Mouse (Mus musculus) megakaryocyte progenitor cell, adult 5-6 weeks (primary cell): ENCODE measurements at regions not wholly inside any gene's neighbourhood (a gene's known extent, or its start where the extent isn't known, plus 50 kb on each side); places are given as distances from the start of the nearest gene placed in this dataset.
A peak's percentile ranks its signal among the peaks of the same experiment; 100 is the strongest.

Experiments
- ATAC-seq: replicated peaks from 2 replicates; pipeline ENCODE4 v1.8.0; 2016; ENCODE audit warnings: mild to moderate bottlenecking, moderate TSS enrichment, inconsistent platforms; ENCODE audit not compliant: poor library complexity

DNA sequence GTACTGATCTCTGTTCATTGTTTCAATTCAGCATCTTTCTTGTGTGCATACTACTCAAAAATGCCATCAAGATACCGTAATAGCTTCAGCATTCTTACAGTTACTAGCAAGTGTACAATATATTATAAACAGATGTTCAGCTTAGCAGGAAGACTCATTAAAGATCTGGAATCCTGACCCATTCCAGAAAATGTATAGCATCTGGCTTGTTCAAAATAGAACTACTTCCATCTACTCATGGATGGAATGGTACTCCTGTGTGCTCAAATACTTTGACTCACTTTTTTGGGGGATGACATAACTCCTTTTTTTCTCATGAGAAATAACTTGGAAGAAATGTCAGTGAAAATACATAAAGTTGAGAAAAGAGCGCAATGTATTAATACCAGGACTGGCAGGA is 291.2 kb upstream of the Manea start:
- no peak for ATAC-seq

- ATAC-seq: no peak
These were observed 284.0 kb upstream of the Manea start for GRCm38 (mm10) chr4:26630553-26631206.

- ATAC-seq: no peak
These were observed 283.0 kb upstream of the Manea start for GRCm38 (mm10) chr4:26629710-26630109.

DNA sequence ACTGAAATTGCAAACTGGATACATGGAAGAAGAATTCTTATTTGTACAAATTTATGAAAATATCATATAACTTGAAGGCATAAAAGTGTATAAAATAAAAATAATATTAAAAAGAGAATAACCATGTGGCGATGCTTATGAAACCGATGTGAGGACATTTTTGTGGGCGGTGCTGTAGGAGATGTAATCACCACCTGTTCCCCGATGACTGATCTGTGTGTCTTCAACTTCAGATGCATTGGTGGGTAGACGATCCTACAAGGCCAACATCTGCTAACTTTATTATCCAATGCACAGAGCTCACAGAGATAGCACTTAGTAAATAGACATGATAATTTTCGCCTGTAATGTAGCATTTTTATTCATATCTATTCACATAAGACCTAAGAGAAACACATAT is 281.1 kb upstream of the Manea start:
- ATAC-seq: no peak

DNA sequence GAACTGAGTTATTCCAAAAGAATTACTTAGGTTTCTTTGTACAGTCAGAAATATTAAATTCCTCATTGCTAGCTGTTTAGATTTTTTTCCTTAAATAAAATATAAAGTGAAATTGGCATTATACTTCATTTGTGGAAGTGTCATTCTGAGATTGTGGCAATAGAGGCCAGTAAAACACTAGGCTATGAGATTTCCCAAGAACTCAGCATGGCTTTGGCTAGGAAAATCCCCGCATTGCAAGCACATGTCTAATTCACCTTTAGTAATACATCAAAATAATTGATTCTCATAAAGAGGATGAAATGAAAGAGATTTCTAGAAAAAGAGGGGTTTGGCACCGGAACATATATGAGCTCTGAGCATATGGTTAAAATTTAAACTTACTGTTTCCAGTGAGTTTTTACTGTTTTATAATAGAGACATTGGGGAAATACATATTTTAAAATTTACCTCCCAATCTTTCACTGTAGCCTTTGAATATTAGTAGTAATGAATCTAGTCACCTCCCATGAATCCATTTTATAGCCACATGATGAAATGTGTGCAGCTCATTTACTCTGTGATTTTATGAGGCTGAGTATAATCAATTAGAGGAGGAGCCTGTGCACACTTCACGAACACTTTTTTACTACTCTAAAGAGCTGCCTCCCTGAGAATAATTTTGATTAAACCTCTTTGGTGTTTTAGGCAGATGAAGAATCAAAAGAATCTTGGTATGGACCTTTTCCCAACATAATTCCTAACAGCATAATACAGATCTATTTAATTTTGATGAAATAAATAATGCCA is 242.6 kb upstream of the Manea start:
- no peak for ATAC-seq

- no peak for ATAC-seq
These were observed 209.0 kb upstream of the Manea start for GRCm38 (mm10) chr4:26555690-26556089.

GRCm38 (mm10) chr4:26543833-26544232 is 197.1 kb upstream of the Manea start:
- ATAC-seq: peak; percentile 66; the same call in 1 of the 2 replicates

- ATAC-seq: no peak
These were observed 195.8 kb upstream of the Manea start for GRCm38 (mm10) chr4:26542511-26542910.

- no peak for ATAC-seq
These were observed 161.3 kb upstream of the Manea start for GRCm38 (mm10) chr4:26508004-26508403.

GRCm38 (mm10) chr4:26494262-26494661 is 147.6 kb upstream of the Manea start:
- ATAC-seq: 0 out of 2 replicates have a peak, but pooled peaks have one; percentile 23

GRCm38 (mm10) chr4:26474913-26475312 is 128.2 kb upstream of the Manea start:
- no peak for ATAC-seq

DNA sequence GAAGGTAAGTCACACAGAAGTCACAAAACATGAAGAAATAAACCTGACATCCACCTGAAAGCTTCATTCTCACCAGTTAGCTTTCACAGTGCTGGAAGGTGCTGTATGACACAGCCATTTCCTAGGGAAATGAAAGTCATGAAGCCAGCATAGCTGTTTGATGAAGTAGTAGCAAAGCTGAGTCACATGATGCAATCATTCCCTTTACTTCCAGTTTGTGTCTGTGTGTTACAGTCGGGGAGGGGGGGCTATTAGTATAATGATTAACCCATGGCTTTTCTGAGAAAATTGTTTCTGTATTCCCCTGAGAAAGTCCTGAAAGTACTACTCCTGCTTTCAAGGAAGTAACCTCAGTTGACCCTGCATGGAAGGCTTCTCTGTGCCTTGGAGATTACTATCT is 94.8 kb upstream of the Manea start:
- no peak for ATAC-seq

GRCm38 (mm10) chr4:26422084-26422483 is 75.4 kb upstream of the Manea start:
- no peak for ATAC-seq

GRCm38 (mm10) chr4:26404266-26404665 is 57.6 kb upstream of the Manea start:
- ATAC-seq: no peak

DNA sequence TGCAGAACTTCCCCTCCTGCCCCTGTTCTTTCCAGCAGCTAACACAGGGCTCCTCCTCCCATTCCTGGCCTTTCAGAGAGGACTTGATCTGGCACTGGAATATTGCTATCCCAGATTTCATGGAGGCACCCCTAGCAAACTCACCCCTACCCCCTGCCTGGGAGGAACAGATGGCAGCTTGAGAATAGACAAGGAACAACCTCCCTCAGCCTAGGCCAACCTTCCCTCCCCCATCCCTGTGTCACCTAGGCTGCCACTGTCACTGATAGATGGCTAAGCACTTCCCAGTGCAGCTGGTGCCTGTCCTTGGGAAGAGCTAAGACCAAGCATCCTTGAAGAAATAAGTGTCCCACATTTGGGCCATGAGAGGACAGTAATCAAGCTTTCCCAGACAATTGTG is 55.5 kb upstream of the Manea start:
- ATAC-seq: no peak
